Mouse (Mus musculus) urinary bladder, postnatal 36 days (tissue): ENCODE measurements around the gene Vmn1r230.

Experiments used
- DNase-seq, 2 experiments: peaks; one replicate each; pipeline ENCODE4 v3.0.0; 2022; ENCODE audit warnings: low spot score in 2 of 2, mixed read lengths in 1 of 2

The Vmn1r230 gene

GRCm38 (mm10) chr17:20840144-20840543, at the start of gene Vmn1r230:
Vmn1r230 (plus strand) TSS chr17:20840444.
- no peak for DNase-seq

- no peak for DNase-seq
Measured at GRCm38 (mm10) chr17:20811255-20811654, 29.0 kb upstream of the Vmn1r230 start, which contains the start of gene Vmn1r229. Vmn1r229 (plus strand) TSS chr17:20811555.
